Mouse (Mus musculus) liver, adult 2 months (tissue): ENCODE measurements around the gene Itm2c.

Experiments used
- CTCF ChIP-seq: fragments of 200-500 bp; IDR thresholded peaks from 2 replicates; pipeline ENCODE4 v1.5.1; 2011; ENCODE audit warnings: low read depth, low read length, control low read depth
- POLR2A ChIP-seq: fragments of 200-500 bp; IDR thresholded peaks from 2 replicates; pipeline ENCODE4 v1.6.1; 2011; ENCODE audit warnings: low read length, control low read depth; ENCODE audit not compliant: insufficient read depth; ENCODE audit errors: extremely low read depth

DNA sequence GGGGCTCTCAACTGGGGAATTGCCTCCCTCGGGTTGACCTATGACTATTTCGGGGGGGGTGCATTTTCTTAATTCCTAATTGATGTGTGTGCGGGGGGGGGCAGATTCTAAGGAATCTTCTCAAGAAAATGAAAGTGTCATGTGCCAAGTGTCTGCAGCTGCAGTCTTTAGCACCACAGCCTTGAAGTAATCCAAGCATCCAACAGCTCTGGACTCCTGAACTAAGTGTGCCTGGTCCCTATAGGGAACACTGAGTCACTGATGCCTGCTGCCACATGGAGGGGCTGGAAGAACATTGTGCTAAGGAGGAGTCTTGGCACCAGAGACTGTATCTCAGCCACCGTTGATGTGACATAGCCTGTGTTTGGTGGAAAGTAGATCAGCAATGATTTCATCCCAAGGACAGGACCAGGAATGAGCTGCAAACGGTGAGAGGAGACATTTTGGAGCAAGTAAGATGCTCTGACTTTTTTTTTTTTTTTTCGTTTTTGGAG, 36.8 kb upstream of the Itm2c start:
- TF ChIP-seq CTCF (no peak), POLR2A (no peak)
